Mouse (Mus musculus) ES-Bruce4 (cell line): ENCODE measurements at regions not wholly inside any gene's neighbourhood (a gene's known extent, or its start where the extent isn't known, plus 50 kb on each side); places are given as distances from the start of the nearest gene placed in this dataset.

Source experiments
- CTCF ChIP-seq: IDR thresholded peaks from one replicate; pipeline ENCODE4 v1.8.1; 2011; ENCODE audit warnings: low read depth, low read length
- POLR2A ChIP-seq: IDR thresholded peaks from one replicate; pipeline ENCODE4 v1.8.1; 2011; ENCODE audit warnings: low read length; ENCODE audit not compliant: insufficient read depth

DNA sequence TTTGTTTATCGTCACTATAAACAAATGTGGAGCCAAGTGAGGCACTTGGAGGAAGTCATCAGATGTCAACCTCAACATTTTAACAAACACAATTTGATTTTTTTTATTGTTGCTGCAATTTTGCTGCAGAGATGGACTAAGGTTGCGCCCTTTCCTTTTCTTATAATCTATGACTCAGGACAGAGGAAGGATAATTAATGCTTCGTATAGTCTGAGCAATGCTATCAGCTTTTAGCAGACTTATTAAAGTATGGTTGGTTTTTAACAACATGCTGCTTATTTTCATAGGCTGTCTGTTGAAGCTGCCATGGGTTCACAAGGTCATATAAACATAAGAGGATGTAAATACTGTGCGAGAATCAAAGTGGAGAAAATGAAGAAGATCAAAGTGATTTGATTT lies 1202.8 kb upstream of the Adgrl2 start:
- TF ChIP-seq CTCF (no peak), POLR2A (no peak)
